Mouse (Mus musculus) liver, adult 2 months (tissue): ENCODE measurements around the gene Erg.

Source experiments
- CTCF ChIP-seq: fragments of 200-500 bp; IDR thresholded peaks from 2 replicates; pipeline ENCODE4 v1.5.1; 2011; ENCODE audit warnings: low read depth, low read length, control low read depth
- POLR2A ChIP-seq: fragments of 200-500 bp; IDR thresholded peaks from 2 replicates; pipeline ENCODE4 v1.6.1; 2011; ENCODE audit warnings: low read length, control low read depth; ENCODE audit not compliant: insufficient read depth; ENCODE audit errors: extremely low read depth

DNA sequence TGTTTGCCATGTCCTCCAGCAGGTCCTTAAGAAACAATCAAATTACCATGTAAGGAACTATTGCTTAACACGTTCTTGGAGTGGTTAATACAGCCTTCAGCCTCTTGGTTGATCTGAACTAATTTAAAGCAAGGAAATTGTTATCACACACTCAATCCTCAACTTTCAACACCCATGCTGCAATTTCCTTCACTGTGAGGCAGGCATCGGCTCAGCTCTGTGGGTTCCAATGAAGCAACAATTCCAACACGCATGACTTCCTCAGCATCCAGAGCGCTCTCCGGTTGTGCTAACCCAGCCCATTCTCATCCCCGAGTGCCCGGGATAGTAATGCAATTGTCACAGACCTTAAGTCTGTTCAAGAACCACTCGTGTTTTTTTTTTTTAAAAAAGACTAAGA is 121.8 kb downstream of the Erg start:
- no peak for TF ChIP-seq CTCF
- TF ChIP-seq POLR2A: no peak
